Mouse (Mus musculus) CD8-positive naive resting alpha-beta T cell, adult 2 months (primary cell): ENCODE results near the gene Itga8.

Experiments used
- DNase-seq, 2 experiments: peaks; one replicate each; pipeline ENCODE4 v3.0.0; 2022; ENCODE audit warnings: low read depth in 2 of 2, low spot score in 2 of 2

Itga8 gene

GRCm38 (mm10) chr2:12198699-12199098 is 103.0 kb downstream of the Itga8 start:
- DNase-seq = no peak

DNA sequence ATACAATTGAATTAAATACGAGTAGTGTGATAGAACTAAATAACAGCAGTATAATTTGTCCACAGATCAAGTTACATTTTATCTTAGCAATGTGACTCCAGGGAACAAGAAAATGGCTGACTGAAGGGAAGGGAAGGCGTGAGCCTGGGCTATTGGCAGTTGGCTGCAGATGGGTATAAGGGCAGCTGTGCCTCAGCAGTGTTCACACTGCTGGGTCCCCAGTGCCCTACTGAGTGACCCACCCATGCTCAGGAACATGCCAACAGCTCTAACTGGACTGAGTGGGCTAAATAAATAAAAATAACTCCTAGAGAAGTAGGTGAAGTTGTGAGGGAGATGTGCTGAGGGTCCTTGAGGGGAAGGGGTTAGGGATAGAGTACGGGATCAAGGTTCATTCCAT is 103.5 kb downstream of the Itga8 start:
- DNase-seq = no peak

GRCm38 (mm10) chr2:12197711-12198110 is 104.0 kb downstream of the Itga8 start:
- DNase-seq = no peak

DNA sequence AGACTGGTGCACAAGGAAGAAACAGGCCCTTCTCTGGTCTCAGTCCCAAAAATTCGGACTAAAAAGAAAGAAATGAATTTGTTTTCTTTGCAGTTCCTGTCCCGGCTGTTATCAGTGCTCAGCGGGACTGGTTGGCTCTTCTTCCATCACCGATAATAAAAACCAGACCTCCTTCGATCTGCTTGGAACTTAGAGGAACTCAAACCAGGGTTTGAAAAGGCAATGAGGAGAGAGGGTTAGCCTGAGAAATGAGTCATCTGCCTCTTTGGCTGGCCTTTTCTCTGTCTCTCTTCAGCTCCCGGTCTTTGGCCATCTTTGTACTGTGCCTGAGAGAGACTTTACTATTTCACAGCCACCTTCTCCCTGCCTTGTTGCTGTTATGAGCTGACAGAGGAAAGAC is 112.7 kb downstream of the Itga8 start:
- DNase-seq = no peak

- DNase-seq = no peak
These were observed 114.1 kb downstream of the Itga8 start for GRCm38 (mm10) chr2:12187646-12188045.

DNA sequence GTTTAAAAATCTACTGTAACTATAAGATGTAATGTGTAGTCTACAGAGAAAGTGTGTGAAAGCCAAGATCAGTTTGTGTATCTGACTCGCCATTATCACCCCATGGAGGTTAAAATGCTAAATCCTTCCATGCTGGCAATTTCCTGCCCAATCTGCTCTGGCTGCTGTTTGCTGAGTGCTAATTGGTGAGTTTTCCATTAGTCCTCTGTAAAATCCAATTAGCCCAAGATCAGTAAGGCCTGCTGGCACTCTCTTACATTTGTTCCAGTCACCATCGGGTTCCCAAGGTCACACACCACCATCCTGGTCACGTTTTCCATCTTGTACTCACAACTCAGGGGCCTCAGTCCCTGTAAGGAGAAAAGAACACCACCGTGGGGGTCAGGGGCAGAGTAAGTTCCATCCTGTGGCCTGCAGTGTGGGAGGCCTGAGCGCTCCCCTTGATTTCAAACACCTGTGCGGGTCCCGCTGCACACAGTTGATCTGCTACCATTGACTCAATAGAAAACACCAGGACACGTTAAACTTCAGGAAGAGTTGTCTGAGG is 119.2 kb downstream of the Itga8 start:
- DNase-seq = no peak

GRCm38 (mm10) chr2:12180635-12181034 is 121.1 kb downstream of the Itga8 start:
- DNase-seq = no peak

GRCm38 (mm10) chr2:12174722-12175427 is 126.8 kb downstream of the Itga8 start:
- no peak for DNase-seq

DNA sequence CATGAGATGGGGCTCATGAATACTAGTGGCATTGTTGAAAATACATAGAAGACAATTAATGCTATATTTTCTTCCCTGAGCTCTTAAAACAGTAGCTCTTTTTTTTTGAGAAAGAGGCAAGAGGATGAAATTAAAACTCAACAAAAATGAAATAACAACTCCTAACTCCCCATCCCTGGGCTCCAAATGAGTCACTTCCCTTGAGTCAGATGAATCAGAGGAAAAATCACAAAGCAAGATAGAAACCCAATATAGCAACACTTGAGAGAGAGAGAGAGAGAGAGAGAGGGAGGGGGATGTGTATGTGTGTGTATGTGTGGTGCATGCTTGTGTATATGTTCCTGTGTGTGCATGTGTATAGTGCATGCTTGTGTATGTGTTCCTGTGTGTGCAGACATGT is 131.5 kb downstream of the Itga8 start:
- DNase-seq = no peak

- no peak for DNase-seq
These were observed 141.2 kb downstream of the Itga8 start for GRCm38 (mm10) chr2:12160486-12160885.

DNA sequence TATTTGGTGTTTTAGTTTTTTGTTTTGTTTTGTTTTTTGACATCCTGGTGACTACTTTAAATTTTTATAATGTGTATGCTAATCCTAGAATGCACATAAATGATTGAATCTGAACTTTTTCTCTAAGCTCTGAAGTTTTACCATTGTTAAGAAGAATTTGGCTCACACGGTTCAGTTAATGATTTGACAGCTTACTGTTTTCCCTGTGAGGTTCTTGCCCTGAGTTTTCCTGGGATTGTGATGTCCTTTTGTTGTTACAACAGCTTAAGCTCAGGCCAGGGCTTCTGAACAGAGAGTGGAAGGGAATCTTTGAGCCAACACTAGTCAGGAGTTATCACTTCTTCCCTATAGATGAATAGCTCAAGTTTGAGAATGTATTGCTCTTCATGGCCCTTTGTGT is 144.7 kb downstream of the Itga8 start:
- DNase-seq = no peak

GRCm38 (mm10) chr2:12156401-12156800 is 145.3 kb downstream of the Itga8 start:
- no peak for DNase-seq

GRCm38 (mm10) chr2:12154676-12155075 is 147.0 kb downstream of the Itga8 start:
- no peak for DNase-seq

DNA sequence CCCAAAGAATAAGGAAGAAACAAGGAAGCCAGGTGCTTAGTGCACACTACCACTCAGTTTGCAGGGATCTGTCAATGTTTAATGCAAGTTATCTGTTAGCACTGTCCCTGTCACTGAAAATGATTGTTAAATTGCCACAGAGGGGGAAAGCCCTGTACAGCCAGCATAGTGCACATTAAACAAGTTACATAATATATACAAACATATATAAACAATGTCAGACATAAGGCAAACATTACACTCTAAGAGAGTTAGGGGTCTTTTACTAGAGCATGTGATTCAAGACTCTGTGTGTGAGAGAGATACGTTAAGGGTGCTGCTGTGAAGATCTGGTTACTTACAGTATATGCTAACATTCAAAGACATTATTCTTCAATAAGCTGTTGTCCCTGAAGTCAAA is 148.2 kb downstream of the Itga8 start:
- no peak for DNase-seq

DNA sequence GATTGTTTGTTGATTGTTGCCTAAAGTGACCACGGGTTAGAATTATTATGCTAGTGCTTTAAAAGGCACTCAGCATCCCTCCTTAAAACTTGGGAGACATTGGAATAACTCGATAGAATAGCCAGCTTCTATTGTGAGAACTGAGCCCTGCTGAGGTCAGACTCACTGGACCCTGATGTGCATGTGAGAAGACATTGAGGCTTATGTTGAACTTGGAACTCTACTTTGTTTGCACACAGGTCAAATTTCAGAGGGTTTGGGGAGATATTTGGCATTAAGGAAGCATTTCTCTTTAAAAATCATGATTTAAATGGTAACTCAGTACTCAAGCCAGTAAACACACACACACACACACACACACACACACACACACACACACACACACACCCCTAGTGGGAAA is 153.8 kb downstream of the Itga8 start:
- no peak for DNase-seq

DNA sequence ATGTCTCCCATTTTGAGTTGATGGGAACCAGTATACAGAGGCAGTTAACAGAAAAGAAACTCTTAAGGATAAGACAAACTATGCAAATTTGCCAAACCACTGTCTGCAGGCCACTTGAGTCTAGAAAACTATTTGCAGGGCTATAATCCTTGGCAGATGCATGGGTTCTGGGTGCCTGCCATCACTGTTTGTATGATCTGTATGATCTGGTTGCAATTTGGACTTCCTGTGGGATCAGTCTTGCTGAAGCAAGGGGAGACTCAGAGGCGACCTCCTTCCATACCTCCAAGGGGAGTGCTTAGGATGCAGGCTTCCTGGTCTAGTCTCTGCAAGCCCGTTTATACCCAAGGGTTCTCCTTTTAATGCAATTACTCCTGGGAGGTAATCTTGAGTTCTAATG is 155.1 kb downstream of the Itga8 start:
- no peak for DNase-seq

- no peak for DNase-seq
These were observed 162.9 kb downstream of the Itga8 start for GRCm38 (mm10) chr2:12138765-12139368.

- DNase-seq = no peak
These were observed 175.1 kb downstream of the Itga8 start for GRCm38 (mm10) chr2:12126580-12126979.

DNA sequence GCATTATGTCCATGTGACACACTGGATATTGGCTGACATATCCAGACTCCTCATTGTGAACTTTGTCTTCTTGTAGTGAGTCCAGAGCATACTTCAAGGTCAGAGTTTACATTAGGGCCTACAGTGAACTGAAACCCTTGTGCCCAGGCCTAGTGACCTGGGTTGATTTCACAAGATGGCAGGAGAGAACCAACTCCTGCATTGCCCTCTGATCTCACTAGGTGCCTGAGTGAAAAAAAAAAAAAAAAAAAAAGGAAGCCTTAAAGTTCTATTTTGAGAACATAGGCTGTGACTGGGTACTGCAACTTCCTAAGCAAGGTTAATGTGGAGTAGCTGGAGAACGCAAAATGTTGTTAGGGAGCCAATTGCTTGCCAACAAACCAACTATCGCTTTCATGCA is 186.2 kb downstream of the Itga8 start:
- no peak for DNase-seq

- no peak for DNase-seq
These were observed 192.4 kb downstream of the Itga8 start for GRCm38 (mm10) chr2:12109306-12109705.

- DNase-seq = no peak
These were observed 193.4 kb downstream of the Itga8 start for GRCm38 (mm10) chr2:12108306-12108705.

DNA sequence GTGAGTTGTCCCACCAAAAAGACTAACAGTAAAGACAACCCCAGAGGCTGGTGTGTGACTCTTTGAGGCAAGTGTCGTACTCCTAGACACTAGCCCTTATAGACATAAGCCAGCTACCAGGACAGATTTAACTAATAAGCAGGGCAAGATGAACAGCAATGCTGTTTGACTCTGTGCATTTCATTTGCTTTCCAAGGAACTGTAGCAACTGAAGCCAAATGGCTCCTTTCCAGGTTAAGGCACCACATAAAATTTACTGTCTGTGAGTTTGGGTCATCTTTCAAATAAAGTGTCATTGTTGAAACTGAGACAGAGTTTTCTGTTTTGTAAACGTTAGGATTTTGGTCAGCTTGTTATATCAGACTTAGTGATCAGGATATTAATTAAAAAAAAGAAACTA is 194.5 kb downstream of the Itga8 start:
- no peak for DNase-seq

DNA sequence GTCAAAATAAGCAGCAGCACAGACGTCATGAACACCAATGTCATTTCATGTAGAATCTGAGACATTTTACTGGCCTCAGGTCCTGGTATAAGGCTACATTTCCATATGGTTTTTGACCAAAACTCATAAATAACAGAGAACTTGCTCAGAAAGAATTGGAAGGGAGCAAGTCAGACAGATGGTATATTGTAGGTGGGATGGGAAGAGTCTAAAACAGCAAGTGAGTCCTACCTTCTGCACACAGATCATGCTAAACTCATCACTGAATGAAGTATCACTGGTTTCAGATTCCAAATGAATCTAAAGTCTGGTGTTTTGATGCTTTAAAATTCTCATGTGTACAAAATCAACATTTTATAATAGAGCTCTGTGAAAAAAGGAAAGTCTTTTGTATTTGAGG is 198.5 kb downstream of the Itga8 start:
- DNase-seq = no peak
